Mouse (Mus musculus) thymus, adult 2 months (tissue): ENCODE results near the gene E130218I03Rik. TPM values are rescaled to one million over a fixed set of nuclear protein-coding genes. Genes with fewer than 3 reads are reported as not detected.
"Not testable (repeated sequence)": the region's sequence is repeated elsewhere in the genome, so short reads cannot be mapped to it uniquely, and the experiment has no call there.

Experiments used
- DNase-seq: peaks from one replicate; pipeline ENCODE4 v3.0.0; 2021
- H3K27ac ChIP-seq: fragments of 200-500 bp; 2 replicates; pipeline ENCODE4 v1.5.1; 2012; ENCODE audit warnings: low read length, control low read depth; ENCODE audit not compliant: control insufficient read depth, insufficient read depth
- H3K27me3 ChIP-seq: fragments of 200-500 bp; 2 replicates; pipeline ENCODE4 v1.6.1; 2012; ENCODE audit warnings: mild to moderate bottlenecking, low read length, moderate library complexity, mixed read lengths; ENCODE audit not compliant: control insufficient read depth, insufficient read depth
- H3K36me3 ChIP-seq: fragments of 200-500 bp; 2 replicates; pipeline ENCODE4 v1.6.1; 2012; ENCODE audit warnings: mild to moderate bottlenecking, low read length, moderate library complexity; ENCODE audit not compliant: control insufficient read depth, insufficient read depth
- H3K4me1 ChIP-seq: fragments of 200-500 bp; replicated peaks from 2 replicates; pipeline ENCODE4 v1.6.1; 2012; ENCODE audit warnings: low read length; ENCODE audit not compliant: control insufficient read depth, insufficient read depth
- H3K4me3 ChIP-seq: fragments of 200-500 bp; 2 replicates; pipeline ENCODE4 v1.5.1; 2012; ENCODE audit warnings: mild to moderate bottlenecking, low read length, control low read depth, moderate library complexity; ENCODE audit not compliant: control insufficient read depth, insufficient read depth
- CTCF ChIP-seq: fragments of 200-500 bp; IDR thresholded peaks from 2 replicates; pipeline ENCODE4 v1.5.1; 2012; ENCODE audit warnings: mild to moderate bottlenecking, control low read depth, low read length, moderate library complexity, borderline replicate concordance; ENCODE audit not compliant: control insufficient read depth, poor library complexity, insufficient read depth; ENCODE audit errors: extremely low read depth
- POLR2A ChIP-seq: fragments of 200-500 bp; IDR thresholded peaks from 2 replicates; pipeline ENCODE4 v1.6.1; 2012; ENCODE audit warnings: mild to moderate bottlenecking, low read length, control low read depth, moderate library complexity; ENCODE audit not compliant: control insufficient read depth, poor library complexity, insufficient read depth; ENCODE audit errors: extremely low read depth
- WGBS: fragments of 180-500 bp; shearing (Covaris S2); methylation state at CpG from one replicate; pipeline ENCODE4 v1.1.7; 2018; 5-methylcytosine and 5-hydroxymethylcytosine counted together
- polyA plus RNA-seq: library from polyadenylated mRNA; depleted of rRNA; stranded (reverse); fragments of >200 nt; gene quantifications from 2 replicates; pipeline ENCODE4 v1.2.3, GENCODE M21; 2012

Gene E130218I03Rik
- polyA plus RNA-seq, 1 experiment: not detected

GRCm38 (mm10) chr4:134268102-134268655 lies 24.7 kb downstream of the E130218I03Rik start:
- Histone ChIP-seq H3K27ac (no peak overlapping the region), H3K27me3 (no peaks in the 10 kb centered on the region), H3K4me3 (no peak overlapping the region), H3K4me1 (peaks cover 5% of the 10 kb centered on the region), H3K36me3 (no peaks in the 10 kb centered on the region)
- no peak for TF ChIP-seq POLR2A
- no peak for TF ChIP-seq CTCF
- DNase-seq: no peak
- 70% methylated on average over 19 of the region's 19 CpGs for WGBS

GRCm38 (mm10) chr4:134269622-134270021 lies 26.2 kb downstream of the E130218I03Rik start:
- H3K27me3 ChIP-seq, H3K36me3 ChIP-seq, H3K4me3 ChIP-seq, DNase-seq, H3K27ac ChIP-seq: not testable (repeated sequence)
- H3K4me1 ChIP-seq: peaks cover 10% of the 10 kb centered on the region

- Histone ChIP-seq H3K36me3 (peaks cover 4% of the 10 kb centered on the region; the same call in 1 of the 2 replicates), H3K27ac (no peak overlapping the region), H3K4me3 (no peak overlapping the region), H3K4me1 (peaks cover 10% of the 10 kb centered on the region), H3K27me3 (no peaks in the 10 kb centered on the region)
- no peak for DNase-seq
- WGBS: 96% methylated on average over 7 of the region's 7 CpGs
- no peak for TF ChIP-seq POLR2A
- no peak for TF ChIP-seq CTCF
Measured at GRCm38 (mm10) chr4:134271979-134272378, 28.5 kb downstream of the E130218I03Rik start.

- TF ChIP-seq POLR2A (no peak), CTCF (no peak)
- H3K4me1 ChIP-seq: peaks cover 10% of the 10 kb centered on the region
- no peak overlapping the region for H3K4me3 ChIP-seq
- H3K27me3 ChIP-seq: no peaks in the 10 kb centered on the region
- 6% methylated on average over 13 of the region's 13 CpGs for WGBS
- DNase-seq: no peak
- H3K27ac ChIP-seq: peak overlapping the region; percentile 99
- H3K36me3 ChIP-seq: peaks cover 11% of the 10 kb centered on the region; the same call in 1 of the 2 replicates
Measured at GRCm38 (mm10) chr4:134272731-134273416, 29.4 kb downstream of the E130218I03Rik start.

GRCm38 (mm10) chr4:134273417-134274345 lies 30.2 kb downstream of the E130218I03Rik start:
- Histone ChIP-seq H3K27ac (peak overlapping the region; percentile 99), H3K36me3 (peaks cover 18% of the 10 kb centered on the region), H3K4me3 (peak overlapping the region; percentile 14; the same call in 1 of the 2 replicates), H3K4me1 (peaks cover 10% of the 10 kb centered on the region), H3K27me3 (no peaks in the 10 kb centered on the region)
- peak; percentile 72 for DNase-seq
- TF ChIP-seq CTCF: no peak
- 0 out of 2 replicates have a peak, but pooled peaks have one; percentile 37 for TF ChIP-seq POLR2A
- WGBS: 1% methylated on average over 14 of the region's 14 CpGs

- peaks cover 7% of the 10 kb centered on the region for H3K4me1 ChIP-seq
- H3K36me3 ChIP-seq: peaks cover 28% of the 10 kb centered on the region; the same call in 1 of the 2 replicates
- DNase-seq: no peak
- no peaks in the 10 kb centered on the region for H3K27me3 ChIP-seq
- 97% methylated on average over 2 of the region's 2 CpGs for WGBS
- no peak overlapping the region for H3K4me3 ChIP-seq
- TF ChIP-seq POLR2A: no peak
- no peak for TF ChIP-seq CTCF
- H3K27ac ChIP-seq: no peak overlapping the region
Measured at GRCm38 (mm10) chr4:134284942-134285341, 41.5 kb downstream of the E130218I03Rik start.
